Mouse (Mus musculus) MEL (cell line): ENCODE measurements around the gene Znhit6. TPM values are rescaled to one million over a fixed set of nuclear protein-coding genes. Genes with fewer than 3 reads are reported as not detected.

Experiments
- DNase-seq: peaks from one replicate; pipeline ENCODE4 v3.0.0; 2011; ENCODE audit warnings: low read depth, low spot score
- H3K27ac ChIP-seq: 2 replicates; pipeline ENCODE4 v1.5.1; 2012; ENCODE audit warnings: low read depth, mild to moderate bottlenecking, control low read depth, low read length, moderate library complexity; ENCODE audit not compliant: control insufficient read depth
- H3K27me3 ChIP-seq, 2 experiments: fragments of 150-350 bp in 1 of 2; sonication (generic) in 1 of 2; 2 replicates each; pipeline ENCODE4 v1.6.1; 2012; ENCODE audit warnings: low read length in 2 of 2, mild to moderate bottlenecking in 2 of 2, improper control_type of control experiment in 1 of 2, moderate library complexity in 1 of 2; ENCODE audit not compliant: insufficient read depth in 2 of 2, control insufficient read depth in 1 of 2
- H3K36me3 ChIP-seq, 2 experiments: 2 replicates each; pipeline ENCODE4 v1.6.1; 2012 to 2014; ENCODE audit warnings: low read length in 2 of 2, improper control_type of control experiment in 1 of 2, inconsistent platforms in 1 of 2, mild to moderate bottlenecking in 1 of 2; ENCODE audit not compliant: insufficient read depth in 2 of 2, control insufficient read depth in 1 of 2
- H3K4me1 ChIP-seq, 2 experiments: fragments of 150-350 bp in 1 of 2; sonication (generic) in 1 of 2; 2 replicates each; pipeline ENCODE4 v1.6.1; 2012; ENCODE audit warnings: low read length in 2 of 2, improper control_type of control experiment in 1 of 2, mild to moderate bottlenecking in 1 of 2; ENCODE audit not compliant: insufficient read depth in 2 of 2, control insufficient read depth in 1 of 2
- H3K4me3 ChIP-seq, 2 experiments: fragments of 150-350 bp in 1 of 2; sonication (generic) in 1 of 2; 2 replicates each; pipeline ENCODE4 v1.5.1; 2012; ENCODE audit warnings: low read depth in 2 of 2, low read length in 2 of 2, mild to moderate bottlenecking in 2 of 2, moderate library complexity in 2 of 2, control low read depth in 1 of 2, improper control_type of control experiment in 1 of 2; ENCODE audit not compliant: control insufficient read depth in 1 of 2, insufficient read depth in 1 of 2
- H3K79me2 ChIP-seq: 2 replicates; pipeline ENCODE4 v1.6.1; 2012; ENCODE audit warnings: mild to moderate bottlenecking, low read length, moderate library complexity; ENCODE audit not compliant: control insufficient read depth, poor library complexity, insufficient read depth
- H3K9ac ChIP-seq: 2 replicates; pipeline ENCODE4 v1.6.1; 2012; ENCODE audit warnings: low read depth, mild to moderate bottlenecking, control low read depth, low read length, moderate library complexity; ENCODE audit not compliant: control insufficient read depth, poor library complexity, severe bottlenecking
- H3K9me3 ChIP-seq: fragments of 150-350 bp; sonication (generic); replicated peaks from 2 replicates; pipeline ENCODE4 v1.6.1; 2012; ENCODE audit warnings: mild to moderate bottlenecking, low read length, improper control_type of control experiment, moderate library complexity; ENCODE audit not compliant: insufficient read depth
- CTCF ChIP-seq, 3 experiments: IDR thresholded peaks in 2 of 3; conservative IDR thresholded peaks in 1 of 3; 2 replicates each; pipeline ENCODE4 v1.5.1; 2011 to 2012; ENCODE audit warnings: low read length in 3 of 3, low read depth in 2 of 3, mild to moderate bottlenecking in 2 of 3, improper control_type of control experiment in 1 of 3, inconsistent platforms in 1 of 3, mixed read lengths in 1 of 3, moderate library complexity in 1 of 3; ENCODE audit not compliant: control insufficient read depth in 1 of 3, insufficient read depth in 1 of 3, poor library complexity in 1 of 3, severe bottlenecking in 1 of 3
- ELF1 ChIP-seq: IDR thresholded peaks from 2 replicates; pipeline ENCODE4 v1.6.1; 2014; ENCODE audit warnings: low read depth, mild to moderate bottlenecking, inconsistent platforms, low read length, improper control_type of control experiment, moderate library complexity
- EP300 ChIP-seq, 2 experiments: IDR thresholded peaks; 2 replicates each; pipeline ENCODE4 v1.6.1; 2011; ENCODE audit warnings: improper control_type of control experiment in 2 of 2, low read length in 2 of 2, low read depth in 1 of 2, mild to moderate bottlenecking in 1 of 2
- GABPA ChIP-seq: IDR thresholded peaks from 2 replicates; pipeline ENCODE4 v1.6.1; 2012; ENCODE audit warnings: low read depth, mild to moderate bottlenecking, inconsistent platforms, low read length, improper control_type of control experiment, moderate library complexity
- GATA1 ChIP-seq: IDR thresholded peaks from 2 replicates; pipeline ENCODE4 v1.6.1; 2011; ENCODE audit warnings: low read depth, low read length, improper control_type of control experiment
- MAX ChIP-seq: IDR thresholded peaks from 2 replicates; pipeline ENCODE4 v1.6.1; 2011; ENCODE audit warnings: low read length, improper control_type of control experiment
- MAZ ChIP-seq: IDR thresholded peaks from 2 replicates; pipeline ENCODE4 v1.6.1; 2012; ENCODE audit warnings: low read depth, mild to moderate bottlenecking, inconsistent platforms, low read length, improper control_type of control experiment
- MEF2A ChIP-seq: IDR thresholded peaks from 2 replicates; pipeline ENCODE4 v1.6.1; 2014; ENCODE audit warnings: low read depth, mild to moderate bottlenecking, inconsistent platforms, low read length, improper control_type of control experiment; ENCODE audit not compliant: poor library complexity, insufficient replicate concordance, severe bottlenecking; ENCODE audit errors: extremely low read depth
- MYC ChIP-seq: IDR thresholded peaks from 2 replicates; pipeline ENCODE4 v1.6.1; 2011; ENCODE audit warnings: low read depth, mild to moderate bottlenecking, low read length, improper control_type of control experiment, moderate library complexity
- POLR2AphosphoS2 ChIP-seq: IDR thresholded peaks from 2 replicates; pipeline ENCODE4 v1.6.1; 2011; ENCODE audit warnings: low read length, improper control_type of control experiment
- RAD21 ChIP-seq: IDR thresholded peaks from 2 replicates; pipeline ENCODE4 v1.6.1; 2011; ENCODE audit warnings: mild to moderate bottlenecking, low read depth, low read length, improper control_type of control experiment
- SIN3A ChIP-seq: IDR thresholded peaks from 2 replicates; pipeline ENCODE4 v1.6.1; 2012; ENCODE audit warnings: low read length, improper control_type of control experiment, inconsistent platforms
- SMC3 ChIP-seq: IDR thresholded peaks from 2 replicates; pipeline ENCODE4 v1.6.1; 2011; ENCODE audit warnings: low read depth, low read length, improper control_type of control experiment
- TBP ChIP-seq: IDR thresholded peaks from 2 replicates; pipeline ENCODE4 v1.8.0; 2011; ENCODE audit warnings: low read depth, low read length, improper control_type of control experiment
- polyA plus RNA-seq, 2 experiments: library from polyadenylated mRNA; stranded (reverse) in 1 of 2; unstranded in 1 of 2; fragments of >175 nt in 1 of 2; fragments of >200 nt in 1 of 2; gene quantifications; 2 replicates each; pipeline versions ENCODE4 v1.2.1 to v1.2.4; 2012; ENCODE audit warnings: low replicate concordance in 2 of 2, low read depth in 1 of 2; ENCODE audit not compliant: insufficient read length in 2 of 2, insufficient read depth in 1 of 2, missing spikeins in 1 of 2
- total RNA-seq: library from RNA; depleted of rRNA; stranded (reverse); fragments of 300-350 nt; gene quantifications from 2 replicates; pipeline ENCODE4 v1.2.3, GENCODE M21; 2012

Gene Znhit6
- total and polyA plus RNA-seq, 3 experiments, result 35.2 to 337 (median 61.4) TPM

DNA sequence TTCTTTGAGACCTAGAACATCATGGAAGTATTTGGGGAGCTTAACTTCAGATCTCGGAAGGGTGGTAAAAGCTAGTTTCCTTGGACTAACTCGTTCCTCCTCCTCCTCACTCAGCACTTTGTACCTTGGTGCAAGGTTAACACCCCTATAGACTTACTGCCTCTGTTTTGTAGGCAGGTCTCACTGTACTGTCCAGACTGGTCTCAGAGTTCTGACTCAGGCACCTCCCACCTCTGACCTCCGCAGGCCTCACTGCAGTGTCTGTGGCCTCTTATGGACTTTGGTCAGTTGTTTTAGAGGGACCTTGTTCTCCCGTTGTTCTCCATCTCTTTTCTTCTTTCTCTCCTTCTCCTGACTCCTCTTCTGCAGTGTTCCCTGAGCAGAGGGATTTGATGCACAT is 7.0 kb downstream of the Znhit6 start:
- no peaks in the 10 kb centered on the region for H3K9me3 ChIP-seq
- no peaks in the 10 kb centered on the region for H3K27me3 ChIP-seq
- no peak overlapping the region for H3K4me3 ChIP-seq
- no peak for TF ChIP-seq MAZ
- TF ChIP-seq MYC, result no peak
- peaks cover 0 to 22% of the 10 kb centered on the region in 2 experiments; a peak in 2 of 4 replicates for H3K36me3 ChIP-seq
- H3K9ac ChIP-seq, result no peak overlapping the region
- no peak for DNase-seq
- H3K4me1 ChIP-seq, result no peaks in the 10 kb centered on the region
- peaks cover 4% of the 10 kb centered on the region; the same call in 1 of the 2 replicates for H3K79me2 ChIP-seq
- no peak overlapping the region for H3K27ac ChIP-seq

GRCm38 (mm10) chr3:145583522-145584200 is 7.7 kb downstream of the Znhit6 start:
- peaks cover 2% of the 10 kb centered on the region; the same call in 1 of the 2 replicates for H3K79me2 ChIP-seq
- H3K9ac ChIP-seq, result no peak overlapping the region
- H3K27ac ChIP-seq, result no peak overlapping the region
- DNase-seq, result peak; percentile 28
- H3K4me3 ChIP-seq, result no peak overlapping the region
- peaks cover 0 to 22% of the 10 kb centered on the region in 2 experiments; a peak in 2 of 4 replicates for H3K36me3 ChIP-seq
- no peaks in the 10 kb centered on the region for H3K27me3 ChIP-seq
- H3K4me1 ChIP-seq, result no peaks in the 10 kb centered on the region
- H3K9me3 ChIP-seq, result no peaks in the 10 kb centered on the region
- TF ChIP-seq MEF2A, result no peak
- TF ChIP-seq TBP, result no peak
- TF ChIP-seq ELF1, result no peak
- TF ChIP-seq POLR2AphosphoS2, result no peak
- TF ChIP-seq SMC3, result 0 out of 2 replicates have a peak, but pooled peaks have one; percentile 16
- peak; percentile 30 for TF ChIP-seq RAD21
- no peak for TF ChIP-seq SIN3A
- TF ChIP-seq MAX, result no peak
- no peak for TF ChIP-seq GABPA
- TF ChIP-seq GATA1, result no peak
- peak in 2 of 3 experiments; percentile 8 to 46; a peak in 2 of 6 replicates for TF ChIP-seq CTCF (IDR thresholded peaks at IDR 0.05 in 2 of 3, conservative IDR thresholded peaks at IDR 0.05 in 1 of 3; ENCODE audit: control insufficient read depth in 1 of 3, insufficient read depth in 1 of 3, low read depth in 2 of 3, low read length in 3 of 3, poor library complexity in 1 of 3, severe bottlenecking in 1 of 3)

GRCm38 (mm10) chr3:145590562-145590961 is 14.6 kb downstream of the Znhit6 start:
- Histone ChIP-seq H3K9ac (no peak overlapping the region), H3K4me1 (no peaks in the 10 kb centered on the region; a peak in 1 of 4 replicates), H3K36me3 (peaks cover 6 to 19% of the 10 kb centered on the region in 2 experiments; a peak in 3 of 4 replicates), H3K27me3 (no peaks in the 10 kb centered on the region), H3K79me2 (0 out of 2 replicates have a peak, but pooled peaks cover 1% of the 10 kb centered on the region), H3K4me3 (no peak overlapping the region), H3K9me3 (no peaks in the 10 kb centered on the region), H3K27ac (no peak overlapping the region)
- DNase-seq, result no peak
- TF ChIP-seq GATA1, result 0 out of 2 replicates have a peak, but pooled peaks have one; percentile 6
- no peak for TF ChIP-seq POLR2AphosphoS2
- peak in 1 of 2 experiments; percentile 28; a peak in 1 of 4 replicates for TF ChIP-seq EP300 (IDR thresholded peaks at IDR 0.05; ENCODE audit: low read depth in 1 of 2, low read length in 2 of 2)
